Mouse (Mus musculus) kidney, embryonic 14.5 days (tissue): Measurements from ENCODE around the gene Olfr904. TPM values are rescaled to one million over a fixed set of nuclear protein-coding genes. Genes with fewer than 3 reads are reported as not detected.

Experiments
- ATAC-seq: fragments of 200-750 bp; cut with Nextera tagmentation; 2 replicates; pipeline ENCODE4 v1.8.0; 2017; ENCODE audit warnings: moderate number of reproducible peaks, mild to moderate bottlenecking, moderate TSS enrichment, moderate library complexity; ENCODE audit not compliant: low FRiP score, low TSS enrichment
- H3K27ac ChIP-seq: fragments of 300-500 bp; sonication (generic); 2 replicates; pipeline ENCODE4 v1.5.1; 2014; ENCODE audit warnings: low read depth, mild to moderate bottlenecking, low read length, moderate library complexity, mixed read lengths
- H3K27me3 ChIP-seq: fragments of 300-500 bp; sonication (generic); 2 replicates; pipeline ENCODE4 v1.6.1; 2014; ENCODE audit warnings: mild to moderate bottlenecking, low read length; ENCODE audit not compliant: control insufficient read depth, insufficient read depth
- H3K36me3 ChIP-seq: fragments of 300-500 bp; sonication (generic); 2 replicates; pipeline ENCODE4 v1.6.1; 2014; ENCODE audit warnings: low read length, mixed read lengths; ENCODE audit not compliant: control insufficient read depth, insufficient read depth
- H3K4me1 ChIP-seq: fragments of 300-500 bp; sonication (generic); 2 replicates; pipeline ENCODE4 v1.6.1; 2014; ENCODE audit warnings: low read length, mixed read lengths; ENCODE audit not compliant: control insufficient read depth, insufficient read depth
- H3K4me2 ChIP-seq: fragments of 300-500 bp; sonication (generic); replicated peaks from 2 replicates; pipeline ENCODE4 v1.6.1; 2014; ENCODE audit warnings: low read depth, mild to moderate bottlenecking, low read length
- H3K4me3 ChIP-seq: fragments of 300-500 bp; sonication (generic); 2 replicates; pipeline ENCODE4 v1.5.1; 2014; ENCODE audit warnings: mild to moderate bottlenecking, low read length
- H3K9ac ChIP-seq: fragments of 300-500 bp; sonication (generic); 2 replicates; pipeline ENCODE4 v1.6.1; 2014; ENCODE audit warnings: low read depth, mild to moderate bottlenecking, low read length, moderate library complexity
- H3K9me3 ChIP-seq: fragments of 300-500 bp; sonication (generic); 2 replicates; pipeline ENCODE4 v1.6.1; 2016; ENCODE audit warnings: low read length; ENCODE audit not compliant: control insufficient read depth
- WGBS: fragments of 180-500 bp; shearing (Covaris S2); extraction: QIAGEN DNeasy Blood & Tissue Kit; methylation state at CpG from one replicate; pipeline ENCODE4 v1.1.7; 2014; 5-methylcytosine and 5-hydroxymethylcytosine counted together
- polyA plus RNA-seq: library from polyadenylated mRNA; unstranded; fragments of >200 nt; fragmentation: Nextera tagmentation; extraction: Ambion mirVana; gene quantifications from 2 replicates; pipeline ENCODE4 v1.2.1, GENCODE M21; 2014

The Olfr904 gene
- polyA plus RNA-seq, 1 experiment from 2014 or later = not detected

DNA sequence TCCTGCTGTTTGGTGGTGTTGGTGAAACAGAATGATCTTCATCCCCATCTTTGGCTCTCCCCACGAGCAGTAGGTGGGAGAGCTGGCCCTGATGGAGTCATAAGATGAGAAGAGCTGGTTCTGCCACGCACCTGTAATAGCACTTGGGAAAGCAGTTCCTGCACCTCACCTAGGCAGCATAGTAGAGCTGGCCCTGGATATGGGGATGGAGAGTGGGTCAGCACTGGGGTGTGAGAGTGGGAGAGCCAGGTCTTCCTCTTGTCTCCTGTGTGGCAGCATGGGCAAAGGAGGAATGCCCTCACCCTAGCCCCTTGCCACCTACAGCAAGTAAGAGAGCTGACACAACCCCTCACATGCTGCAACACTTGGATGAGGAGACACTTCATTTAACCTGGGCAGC lies 49.4 kb downstream of the Olfr904 start:
- Histone ChIP-seq H3K27me3 (no peaks in the 10 kb centered on the region), H3K9ac (no peak overlapping the region), H3K4me3 (no peak overlapping the region), H3K9me3 (no peaks in the 10 kb centered on the region), H3K4me1 (no peaks in the 10 kb centered on the region), H3K36me3 (no peaks in the 10 kb centered on the region), H3K27ac (no peak overlapping the region), H3K4me2 (no peak overlapping the region)
- no peak for ATAC-seq
- 68% methylated on average over 2 of the region's 2 CpGs for WGBS

Other genes with a start within 250 kb of the Olfr904 start
- not detected in 2 replicates for gene Olfr894, start 245.1 kb upstream of the Olfr904 start, polyA plus RNA-seq
- not detected in 2 replicates for gene Olfr143, start 210.4 kb upstream of the Olfr904 start, polyA plus RNA-seq
- gene Olfr895, start 195.3 kb upstream of the Olfr904 start, polyA plus RNA-seq = not detected in 2 replicates
- gene Olfr896-ps1, start 172.0 kb upstream of the Olfr904 start, polyA plus RNA-seq = not detected in 2 replicates
- gene Olfr25, start 134.1 kb upstream of the Olfr904 start, polyA plus RNA-seq = not detected in 2 replicates
- gene Olfr898, start 114.7 kb upstream of the Olfr904 start, polyA plus RNA-seq = not detected in 2 replicates
- not detected in 2 replicates for gene Olfr250, start 96.2 kb upstream of the Olfr904 start, polyA plus RNA-seq
- not detected in 2 replicates for gene Olfr251, start 86.1 kb upstream of the Olfr904 start, polyA plus RNA-seq
- gene Olfr147, start 61.4 kb upstream of the Olfr904 start, polyA plus RNA-seq = not detected in 2 replicates
- not detected in 2 replicates for gene Olfr901, start 33.7 kb upstream of the Olfr904 start, polyA plus RNA-seq
- gene Olfr902, start 15.5 kb upstream of the Olfr904 start, polyA plus RNA-seq = not detected in 2 replicates
- not detected in 2 replicates for gene Olfr905, start 8.0 kb downstream of the Olfr904 start, polyA plus RNA-seq
- gene Olfr906, start 23.9 kb downstream of the Olfr904 start, polyA plus RNA-seq = not detected in 2 replicates
- not detected in 2 replicates for gene Olfr907, start 32.7 kb downstream of the Olfr904 start, polyA plus RNA-seq
- gene Olfr911-ps1, start 58.4 kb downstream of the Olfr904 start, polyA plus RNA-seq = not detected in 2 replicates
- not detected in 2 replicates for gene Olfr910, start 74.7 kb downstream of the Olfr904 start, polyA plus RNA-seq
- gene Olfr912, start 117.0 kb downstream of the Olfr904 start, polyA plus RNA-seq = not detected in 2 replicates
- gene Olfr913, start 129.6 kb downstream of the Olfr904 start, polyA plus RNA-seq = not detected in 2 replicates
- not detected in 2 replicates for gene Olfr914, start 142.0 kb downstream of the Olfr904 start, polyA plus RNA-seq
- not detected in 2 replicates for gene Olfr916, start 196.7 kb downstream of the Olfr904 start, polyA plus RNA-seq
- gene Olfr917, start 202.7 kb downstream of the Olfr904 start, polyA plus RNA-seq = not detected in 2 replicates
- not detected in 2 replicates for gene Olfr918, start 211.5 kb downstream of the Olfr904 start, polyA plus RNA-seq
- gene Olfr919, start 240.5 kb downstream of the Olfr904 start, polyA plus RNA-seq = not detected in 2 replicates